Comparison of ENCODE assay signal across 8 mouse cellular contexts in genomic region chr10:81139529-81139846, GRCm38 (mm10). TPM values are rescaled to one million over a fixed set of nuclear protein-coding genes. Genes with fewer than 3 reads are reported as not detected.
A peak's percentile ranks its signal among the peaks of the same experiment; 100 is the strongest.
DNase-seq lines count a peak whose midpoint lies in the region; ATAC-seq and TF ChIP-seq lines count a peak whose summit lies in the region.

No protein-coding gene starts in this region.

- ATAC-seq in lung, embryonic 14.5 days (ENCODE audit: insufficient read depth), result no peak
- no peak for ATAC-seq in forebrain, embryonic 13.5 days
- ATAC-seq in limb, embryonic 11.5 days (ENCODE audit: insufficient number of reproducible peaks, low FRiP score, low TSS enrichment, low read depth), result no peak
- no peak for ATAC-seq in neural tube, embryonic 15.5 days (ENCODE audit: low FRiP score)

- H3K4me1 ChIP-seq in lung, embryonic 14.5 days (ENCODE audit: insufficient read depth), result peaks cover 26% of the 10 kb centered on the region
- peaks cover 57% of the 10 kb centered on the region for H3K4me1 ChIP-seq in forebrain, embryonic 13.5 days
- H3K4me1 ChIP-seq in limb, embryonic 11.5 days (ENCODE audit: control insufficient read depth, insufficient read depth, low read length), result peaks cover 28% of the 10 kb centered on the region
- H3K4me1 ChIP-seq in neural tube, embryonic 15.5 days, result peaks cover 63% of the 10 kb centered on the region

- H3K9ac ChIP-seq in lung, embryonic 14.5 days, result peak overlapping the region; percentile 46; the same call in 1 of the 2 replicates
- H3K9ac ChIP-seq in forebrain, embryonic 13.5 days, result peak overlapping the region; percentile 93; the same call in 1 of the 2 replicates
- no peak overlapping the region for H3K9ac ChIP-seq in limb, embryonic 11.5 days (ENCODE audit: low read length)
- H3K9ac ChIP-seq in neural tube, embryonic 15.5 days (replicated peaks), result 0 out of 2 replicates have a peak overlapping the region, but pooled peaks have one; percentile 24

- peaks cover 21% of the 10 kb centered on the region for H3K36me3 ChIP-seq in lung, embryonic 14.5 days (ENCODE audit: insufficient read depth)
- H3K36me3 ChIP-seq in forebrain, embryonic 13.5 days (ENCODE audit: poor library complexity, severe bottlenecking), result peaks cover 12% of the 10 kb centered on the region
- peaks cover 9% of the 10 kb centered on the region for H3K36me3 ChIP-seq in limb, embryonic 11.5 days (ENCODE audit: control insufficient read depth, insufficient read depth, low read length)
- H3K36me3 ChIP-seq in neural tube, embryonic 15.5 days, result peaks cover 12% of the 10 kb centered on the region

- H3K4me3 ChIP-seq in lung, embryonic 14.5 days (ENCODE audit: low read depth, low read length), result peak overlapping the region; percentile 85; the same call in 1 of the 2 replicates
- H3K4me3 ChIP-seq in forebrain, embryonic 13.5 days, result peak overlapping the region; percentile 85
- H3K4me3 ChIP-seq in limb, embryonic 11.5 days (ENCODE audit: low read depth, low read length), result no peak overlapping the region
- peak overlapping the region; percentile 77 for H3K4me3 ChIP-seq in neural tube, embryonic 15.5 days (replicated peaks)

- DNase-seq in lung, embryonic 14.5 days, result no peak
- no peak for DNase-seq in lung, postnatal 14 days
- no peak for DNase-seq in limb, embryonic 11.5 days (ENCODE audit: low spot score)
- DNase-seq in Muller cell, postnatal 12 days (ENCODE audit: inconsistent ontology term), result no peak
- no peak for DNase-seq in urinary bladder, postnatal 4 days (ENCODE audit: low spot score in 2 of 2)
- no peak for DNase-seq in kidney, adult 9 months

- 73% methylated on average over 4 of the region's 4 CpGs for WGBS in lung, embryonic 14.5 days
- WGBS in forebrain, embryonic 13.5 days, result 78% methylated on average over 4 of the region's 4 CpGs
- WGBS in limb, embryonic 11.5 days, result 84% methylated on average over 4 of the region's 4 CpGs
- 79% methylated on average over 4 of the region's 4 CpGs for WGBS in neural tube, embryonic 15.5 days

- H3K4me2 ChIP-seq in lung, embryonic 14.5 days, result peak overlapping the region; percentile 94
- H3K4me2 ChIP-seq in forebrain, embryonic 13.5 days, result peak overlapping the region; percentile 91
- 0 out of 2 replicates have a peak overlapping the region, but pooled peaks have one; percentile 83 for H3K4me2 ChIP-seq in limb, embryonic 11.5 days (ENCODE audit: low read depth, severe bottlenecking)
- peak overlapping the region; percentile 96 for H3K4me2 ChIP-seq in neural tube, embryonic 15.5 days

- no peak for TF ChIP-seq CTCF in lung, embryonic 14.5 days (IDR thresholded peaks at IDR 0.05; ENCODE audit: low read depth)

- peaks cover 16% of the 10 kb centered on the region for H3K27me3 ChIP-seq in lung, embryonic 14.5 days (ENCODE audit: insufficient read depth, low read length)
- peaks cover 15% of the 10 kb centered on the region for H3K27me3 ChIP-seq in forebrain, embryonic 13.5 days
- peaks cover 12% of the 10 kb centered on the region for H3K27me3 ChIP-seq in limb, embryonic 11.5 days (ENCODE audit: control insufficient read depth, insufficient read depth, low read length)
- H3K27me3 ChIP-seq in neural tube, embryonic 15.5 days (replicated peaks), result peaks cover 11% of the 10 kb centered on the region

- no peaks in the 10 kb centered on the region for H3K9me3 ChIP-seq in lung, embryonic 14.5 days (ENCODE audit: low read depth, low read length)
- H3K9me3 ChIP-seq in forebrain, embryonic 13.5 days (replicated peaks), result no peaks in the 10 kb centered on the region
- H3K9me3 ChIP-seq in limb, embryonic 11.5 days (ENCODE audit: control insufficient read depth, low read length), result no peaks in the 10 kb centered on the region
- no peaks in the 10 kb centered on the region for H3K9me3 ChIP-seq in neural tube, embryonic 15.5 days (replicated peaks)

- no peak overlapping the region for H3K27ac ChIP-seq in lung, embryonic 14.5 days (ENCODE audit: low read depth)
- no peak overlapping the region for H3K27ac ChIP-seq in forebrain, embryonic 13.5 days
- H3K27ac ChIP-seq in limb, embryonic 11.5 days (replicated peaks; ENCODE audit: low read depth, low read length), result no peak overlapping the region
- no peak overlapping the region for H3K27ac ChIP-seq in neural tube, embryonic 15.5 days (replicated peaks)

RNA-seq across cellular contexts. Expression of gene Zbtb7a, which starts 4.5 kb away (rescaled TPM):
- polyA plus RNA-seq in lung, embryonic 14.5 days (2014; fragmentation: Nextera tagmentation; extraction: Ambion mirVana), result 22.4 and 25.0 TPM in 2 replicates
- 10.4 and 10.6 TPM in 2 replicates for polyA plus RNA-seq in forebrain, embryonic 13.5 days (2015; fragmentation: Nextera tagmentation; extraction: Ambion mirVana)
- polyA plus RNA-seq in limb, embryonic 11.5 days (2014; fragmentation: Nextera tagmentation; extraction: Ambion mirVana), result 6.7 and 8.4 TPM in 2 replicates
- 14.8 and 21.0 TPM in 2 replicates for polyA plus RNA-seq in neural tube, embryonic 15.5 days (2015; fragmentation: Nextera tagmentation; extraction: Ambion mirVana)

RNA-seq across cellular contexts. Expression of gene Pias4, which starts 28.2 kb away (rescaled TPM):
- polyA plus RNA-seq in lung, embryonic 14.5 days (2014; fragmentation: Nextera tagmentation; extraction: Ambion mirVana), result 38.7 and 47.9 TPM in 2 replicates
- polyA plus RNA-seq in forebrain, embryonic 13.5 days (2015; fragmentation: Nextera tagmentation; extraction: Ambion mirVana), result 54.2 and 57.0 TPM in 2 replicates
- 53.3 and 56.9 TPM in 2 replicates for polyA plus RNA-seq in limb, embryonic 11.5 days (2014; fragmentation: Nextera tagmentation; extraction: Ambion mirVana)
- 52.8 and 57.3 TPM in 2 replicates for polyA plus RNA-seq in neural tube, embryonic 15.5 days (2015; fragmentation: Nextera tagmentation; extraction: Ambion mirVana)

RNA-seq across cellular contexts. Expression of gene Map2k2, which starts 33.8 kb away (rescaled TPM):
- polyA plus RNA-seq in lung, embryonic 14.5 days (2014; fragmentation: Nextera tagmentation; extraction: Ambion mirVana), result 180 and 199 TPM in 2 replicates
- 200 and 211 TPM in 2 replicates for polyA plus RNA-seq in forebrain, embryonic 13.5 days (2015; fragmentation: Nextera tagmentation; extraction: Ambion mirVana)
- 230 and 239 TPM in 2 replicates for polyA plus RNA-seq in limb, embryonic 11.5 days (2014; fragmentation: Nextera tagmentation; extraction: Ambion mirVana)
- 227 and 241 TPM in 2 replicates for polyA plus RNA-seq in neural tube, embryonic 15.5 days (2015; fragmentation: Nextera tagmentation; extraction: Ambion mirVana)

RNA-seq across cellular contexts. Expression of gene Eef2, which starts 36.9 kb away (rescaled TPM):
- polyA plus RNA-seq in lung, embryonic 14.5 days (2014; fragmentation: Nextera tagmentation; extraction: Ambion mirVana), result 481 and 493 TPM in 2 replicates
- 555 and 583 TPM in 2 replicates for polyA plus RNA-seq in forebrain, embryonic 13.5 days (2015; fragmentation: Nextera tagmentation; extraction: Ambion mirVana)
- polyA plus RNA-seq in limb, embryonic 11.5 days (2014; fragmentation: Nextera tagmentation; extraction: Ambion mirVana), result 428 TPM in 2 replicates
- polyA plus RNA-seq in neural tube, embryonic 15.5 days (2015; fragmentation: Nextera tagmentation; extraction: Ambion mirVana), result 493 and 549 TPM in 2 replicates

RNA-seq across cellular contexts. Expression of gene Creb3l3, which starts 40.8 kb away (rescaled TPM):
- 0.41 and 0.58 TPM in 2 replicates for polyA plus RNA-seq in lung, embryonic 14.5 days (2014; fragmentation: Nextera tagmentation; extraction: Ambion mirVana)
- polyA plus RNA-seq in forebrain, embryonic 13.5 days (2015; fragmentation: Nextera tagmentation; extraction: Ambion mirVana), result 0.30 and 0.42 TPM in 2 replicates
- 0.27 and 0.28 TPM in 2 replicates for polyA plus RNA-seq in limb, embryonic 11.5 days (2014; fragmentation: Nextera tagmentation; extraction: Ambion mirVana)
- 0.38 and 0.56 TPM in 2 replicates for polyA plus RNA-seq in neural tube, embryonic 15.5 days (2015; fragmentation: Nextera tagmentation; extraction: Ambion mirVana)
